Mouse (Mus musculus) lung, postnatal 36 days (tissue): ENCODE data around the gene Kdm2b.
A peak's percentile ranks its signal among the peaks of the same experiment; 100 is the strongest.
"Not testable (repeated sequence)": the region's sequence is repeated elsewhere in the genome, so short reads cannot be mapped to it uniquely, and the experiment has no call there.

Experiments used
- DNase-seq: peaks from one replicate; pipeline ENCODE4 v3.0.0; 2022; ENCODE audit warnings: mixed read lengths

The Kdm2b gene

GRCm38 (mm10) chr5:123010806-123011205 lies 21.2 kb upstream of the Kdm2b start:
- DNase-seq, result no peak

- DNase-seq, result no peak
Measured at GRCm38 (mm10) chr5:123009873-123010272, 20.2 kb upstream of the Kdm2b start.

- DNase-seq, result no peak
Measured at GRCm38 (mm10) chr5:123008877-123009493, 19.4 kb upstream of the Kdm2b start.

GRCm38 (mm10) chr5:123005716-123006592 lies 16.3 kb upstream of the Kdm2b start:
- no peak for DNase-seq

GRCm38 (mm10) chr5:123000901-123001300 lies 11.3 kb upstream of the Kdm2b start:
- no peak for DNase-seq

GRCm38 (mm10) chr5:122997205-122998204 lies 7.9 kb upstream of the Kdm2b start:
- DNase-seq, result no peak

GRCm38 (mm10) chr5:122994910-122995309 lies 5.3 kb upstream of the Kdm2b start:
- no peak for DNase-seq

GRCm38 (mm10) chr5:122994303-122994846 lies 4.8 kb upstream of the Kdm2b start:
- peak; percentile 98 for DNase-seq

- DNase-seq, result no peak
Measured at GRCm38 (mm10) chr5:122993811-122994210, 4.2 kb upstream of the Kdm2b start.

GRCm38 (mm10) chr5:122991350-122992004 lies 1.9 kb upstream of the Kdm2b start:
- no peak for DNase-seq

GRCm38 (mm10) chr5:122990411-122991160 lies 963 bp upstream of the Kdm2b start:
- DNase-seq, result peak; percentile 45

GRCm38 (mm10) chr5:122989001-122989525 lies 560 bp downstream of the Kdm2b start:
- peak; percentile 79 for DNase-seq

- DNase-seq, result peak; percentile 52
Measured at GRCm38 (mm10) chr5:122988021-122988751, 1.4 kb downstream of the Kdm2b start.

GRCm38 (mm10) chr5:122987211-122988020 lies 2.2 kb downstream of the Kdm2b start:
- peak; percentile 43 for DNase-seq

GRCm38 (mm10) chr5:122986091-122986493 lies 3.5 kb downstream of the Kdm2b start:
- DNase-seq, result no peak

GRCm38 (mm10) chr5:122985276-122985675 lies 4.3 kb downstream of the Kdm2b start:
- no peak for DNase-seq

GRCm38 (mm10) chr5:122984483-122984882 lies 5.1 kb downstream of the Kdm2b start:
- no peak for DNase-seq

GRCm38 (mm10) chr5:122978970-122979369 lies 10.7 kb downstream of the Kdm2b start:
- DNase-seq, result no peak

GRCm38 (mm10) chr5:122974701-122975100 lies 14.9 kb downstream of the Kdm2b start:
- DNase-seq, result not testable (repeated sequence)
